Mouse (Mus musculus) C2C12 (cell line): Measurements from ENCODE around the gene Gm3045. TPM values are rescaled to one million over a fixed set of nuclear protein-coding genes. Genes with fewer than 3 reads are reported as not detected.

Source experiments
- H3K27me3 ChIP-seq: one replicate; pipeline ENCODE4 v1.6.1; 2011; ENCODE audit not compliant: control insufficient read depth, insufficient read depth, insufficient read length
- H3K36me3 ChIP-seq: one replicate; pipeline ENCODE4 v1.6.1; 2011; ENCODE audit not compliant: control insufficient read depth, insufficient read depth
- H3K4me3 ChIP-seq: one replicate; pipeline ENCODE4 v1.5.1; 2011; ENCODE audit warnings: mild to moderate bottlenecking, control low read depth; ENCODE audit not compliant: poor library complexity, insufficient read depth, severe bottlenecking
- H3K79me2 ChIP-seq: one replicate; pipeline ENCODE4 v1.6.1; 2011; ENCODE audit not compliant: control insufficient read depth, insufficient read depth
- H3K79me3 ChIP-seq: one replicate; pipeline ENCODE4 v1.6.1; 2011; ENCODE audit warnings: low read depth, control low read depth
- H3ac ChIP-seq: one replicate; pipeline ENCODE3; 2011; ENCODE audit warnings: low read depth; ENCODE audit not compliant: control insufficient read depth, insufficient read length
- CEBPB ChIP-seq: IDR thresholded peaks from one replicate; pipeline ENCODE4 v1.6.1; 2011; ENCODE audit warnings: low read depth, mild to moderate bottlenecking, control low read depth, moderate library complexity
- CTCF ChIP-seq: IDR thresholded peaks from one replicate; pipeline ENCODE4 v1.5.1; 2011; ENCODE audit not compliant: control insufficient read depth, insufficient read depth, insufficient read length
- FOSL1 ChIP-seq: IDR thresholded peaks from one replicate; pipeline ENCODE4 v1.8.0; 2011; ENCODE audit warnings: mild to moderate bottlenecking, low read length; ENCODE audit not compliant: poor library complexity, insufficient read depth, severe bottlenecking
- MAX ChIP-seq: IDR thresholded peaks from one replicate; pipeline ENCODE4 v1.6.1; 2011; ENCODE audit warnings: mild to moderate bottlenecking, control low read depth
- MYOD1 ChIP-seq: IDR thresholded peaks from one replicate; pipeline ENCODE4 v1.6.1; 2011; ENCODE audit warnings: low read depth; ENCODE audit not compliant: control insufficient read depth, insufficient read length
- MYOG ChIP-seq: IDR thresholded peaks from one replicate; pipeline ENCODE4 v1.6.1; 2011; ENCODE audit not compliant: control insufficient read depth, insufficient read length; ENCODE audit errors: extremely low read depth
- USF1 ChIP-seq: IDR thresholded peaks from one replicate; pipeline ENCODE4 v1.6.1; 2011; ENCODE audit warnings: low read depth, mild to moderate bottlenecking, control low read depth, moderate library complexity
- polyA plus RNA-seq: library from polyadenylated mRNA; unstranded; fragments of >200 nt; fragmentation: generic; extraction: Trizol; gene quantifications from one replicate; pipeline ENCODE4 v1.2.1, GENCODE M21; 2012; ENCODE audit warnings: missing spikeins

The Gm3045 gene
- polyA plus RNA-seq, 1 experiment, result not detected

DNA sequence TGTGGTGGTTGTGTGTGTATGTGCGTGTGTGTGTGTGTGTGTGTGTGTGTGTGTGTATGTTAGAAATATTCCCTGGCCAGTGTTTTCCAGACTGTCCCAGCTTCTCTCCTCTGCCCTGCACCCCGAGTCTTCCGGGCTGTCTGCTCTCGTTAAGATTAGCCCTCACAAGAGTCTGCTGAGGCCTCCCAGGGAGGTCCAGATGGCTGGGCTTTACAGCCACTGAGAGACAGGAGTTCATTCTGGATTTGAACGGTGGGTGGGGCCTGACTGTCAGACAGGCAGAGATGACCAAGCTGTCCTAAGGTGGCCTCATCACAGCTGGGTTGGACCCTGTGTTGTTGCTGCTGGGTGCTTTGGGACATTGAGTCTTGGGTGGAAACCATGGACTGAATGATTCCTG lies 28.8 kb upstream of the Gm3045 start:
- Histone ChIP-seq H3K79me2 (no peaks in the 10 kb centered on the region), H3K36me3 (no peaks in the 10 kb centered on the region), H3K4me3 (no peak overlapping the region), H3K27me3 (peaks cover 3% of the 10 kb centered on the region), H3K79me3 (no peaks in the 10 kb centered on the region), H3ac (no peak overlapping the region)
- TF ChIP-seq CTCF (no peak), MYOG (no peak), CEBPB (no peak), USF1 (no peak)

GRCm38 (mm10) chr13:56401186-56401585 lies 25.2 kb upstream of the Gm3045 start:
- TF ChIP-seq FOSL1, result no peak
- no peak for TF ChIP-seq CTCF
- TF ChIP-seq MYOG, result no peak
- TF ChIP-seq USF1, result no peak
- TF ChIP-seq CEBPB, result no peak
- no peak for TF ChIP-seq MYOD1
- Histone ChIP-seq H3K79me2 (no peaks in the 10 kb centered on the region), H3K36me3 (no peaks in the 10 kb centered on the region), H3K79me3 (no peaks in the 10 kb centered on the region), H3K27me3 (peaks cover 3% of the 10 kb centered on the region), H3K4me3 (no peak overlapping the region), H3ac (no peak overlapping the region)

GRCm38 (mm10) chr13:56403381-56404086 lies 22.9 kb upstream of the Gm3045 start:
- no peak overlapping the region for H3K4me3 ChIP-seq
- no peaks in the 10 kb centered on the region for H3K79me3 ChIP-seq
- H3K79me2 ChIP-seq, result no peaks in the 10 kb centered on the region
- peaks cover 3% of the 10 kb centered on the region for H3K27me3 ChIP-seq
- H3ac ChIP-seq, result no peak overlapping the region
- no peaks in the 10 kb centered on the region for H3K36me3 ChIP-seq
- TF ChIP-seq CTCF (no peak), MAX (no peak), FOSL1 (no peak), USF1 (no peak), MYOD1 (no peak), MYOG (no peak), CEBPB (no peak)

- H3K79me3 ChIP-seq, result no peaks in the 10 kb centered on the region
- H3K27me3 ChIP-seq, result peaks cover 3% of the 10 kb centered on the region
These were observed 21.8 kb upstream of the Gm3045 start for GRCm38 (mm10) chr13:56404511-56405140.

DNA sequence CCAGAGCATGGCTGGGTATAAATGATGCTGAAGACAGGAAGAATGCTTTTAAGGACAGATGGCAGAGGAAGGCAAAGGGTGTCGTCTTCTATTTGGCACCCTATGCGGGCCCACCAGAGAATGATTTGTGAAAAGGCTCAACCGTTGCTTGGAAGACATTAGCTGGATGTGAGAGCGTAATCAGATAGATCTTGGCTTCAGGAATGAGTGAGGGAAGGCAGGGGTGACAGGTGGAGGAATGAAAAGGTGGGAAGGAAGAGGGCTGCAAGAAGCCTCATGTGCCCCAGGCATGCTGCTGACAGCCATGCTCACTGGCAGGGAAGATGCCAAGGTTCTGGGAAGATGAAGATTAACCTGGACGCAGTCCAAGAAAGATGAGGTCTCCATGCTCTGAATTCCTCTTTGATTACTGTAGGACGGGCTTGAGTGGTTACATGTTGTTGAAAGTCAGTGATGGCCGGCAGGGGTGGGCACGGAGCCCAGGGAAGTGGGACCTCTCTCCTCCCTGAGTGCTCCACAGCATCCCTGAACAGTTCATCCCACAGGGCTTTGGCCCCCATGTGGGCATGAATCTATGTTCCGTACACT lies 14.0 kb upstream of the Gm3045 start:
- no peaks in the 10 kb centered on the region for H3K79me2 ChIP-seq
- no peaks in the 10 kb centered on the region for H3K79me3 ChIP-seq
- H3K27me3 ChIP-seq, result peaks cover 3% of the 10 kb centered on the region
- no peak overlapping the region for H3ac ChIP-seq
- H3K4me3 ChIP-seq, result no peak overlapping the region
- H3K36me3 ChIP-seq, result no peaks in the 10 kb centered on the region
- TF ChIP-seq MAX, result no peak
- no peak for TF ChIP-seq MYOG

More at GRCm38 (mm10) chr13:56404511-56405140, 21.8 kb upstream of the Gm3045 start:
- no peaks in the 10 kb centered on the region for H3K79me2 ChIP-seq
- no peak for TF ChIP-seq CTCF
- no peak for TF ChIP-seq MYOD1
- TF ChIP-seq FOSL1, result no peak
- TF ChIP-seq MAX, result no peak
- TF ChIP-seq CEBPB, result no peak
- H3K4me3 ChIP-seq, result no peak overlapping the region
- no peaks in the 10 kb centered on the region for H3K36me3 ChIP-seq
- H3ac ChIP-seq, result no peak overlapping the region
